Mouse (Mus musculus) heart, postnatal 25 days (tissue): ENCODE results near the gene Mill2. TPM values are rescaled to one million over a fixed set of nuclear protein-coding genes. Genes with fewer than 3 reads are reported as not detected.

Experiments
- total RNA-seq, 2 experiments: library from RNA; stranded (reverse); gene quantifications; 2 replicates each; pipeline ENCODE4 v1.2.3; 2021

The Mill2 gene
- total RNA-seq, 2 experiments from 2014 or later: 6.5 to 6.7 TPM

Other genes starting within 250 kb of the Mill2 start
- not detected for gene Psg23, start 223.5 kb upstream of the Mill2 start, total RNA-seq
- gene Psg21, start 183.2 kb upstream of the Mill2 start, total RNA-seq: not detected
- gene Psg20, start 153.8 kb upstream of the Mill2 start, total RNA-seq: not detected
- not detected for gene Psg22, start 121.9 kb upstream of the Mill2 start, total RNA-seq
- not detected for gene Psg19, start 41.4 kb upstream of the Mill2 start, total RNA-seq
- not detected for gene Psg17, start 18.4 kb upstream of the Mill2 start, total RNA-seq
- 1 to 10 TPM; 1.2 to 1.7 TPM for gene Pglyrp1, start 31.4 kb downstream of the Mill2 start, total RNA-seq
- gene Ccdc61, start 70.4 kb downstream of the Mill2 start, total RNA-seq: 1 to 10 TPM; 7.7 to 8.3 TPM
- 1 to 10 TPM; 5.5 to 6.6 TPM for gene Nova2, start 85.9 kb downstream of the Mill2 start, total RNA-seq
- not detected for gene Nanos2, start 147.4 kb downstream of the Mill2 start, total RNA-seq
- gene Mypop, start 151.3 kb downstream of the Mill2 start, total RNA-seq: 1 to 10 TPM; 3.2 to 4.0 TPM
- gene Irf2bp1, start 164.1 kb downstream of the Mill2 start, total RNA-seq: 10 to 100 TPM; 20.2 to 23.6 TPM
- not detected for gene Foxa3, start 183.6 kb downstream of the Mill2 start, total RNA-seq
- 10 to 100 TPM; 76.3 to 80.1 TPM for gene Sympk, start 184.4 kb downstream of the Mill2 start, total RNA-seq
- gene Rsph6a, start 214.7 kb downstream of the Mill2 start, total RNA-seq: not detected
- gene Dmwd, start 236.3 kb downstream of the Mill2 start, total RNA-seq: 10 to 100 TPM; 43.9 to 45.4 TPM
- gene Dmpk, start 243.9 kb downstream of the Mill2 start, total RNA-seq: 100 to 1,000 TPM; 555 to 584 TPM